Mouse (Mus musculus) cerebellum, postnatal 14 days (tissue): ENCODE data around the gene Tsga10.
A peak's percentile ranks its signal among the peaks of the same experiment; 100 is the strongest.

ENCODE experiments used
- DNase-seq, 2 experiments: peaks; one replicate each; pipeline ENCODE4 v3.0.0; 2021; ENCODE audit warnings: mixed read lengths in 2 of 2

Gene Tsga10

GRCm38 (mm10) chr1:37866286-37866685 lies at the start of gene Tsga10:
Gene Tsga10, minus strand, starts transcription at chr1:37866429.
- DNase-seq = no peak

- DNase-seq = no peak
Observed at GRCm38 (mm10) chr1:37912751-37913150, 46.5 kb upstream of the Tsga10 start.

- peak; percentile 22 to 48 for DNase-seq
Observed at GRCm38 (mm10) chr1:37903178-37903577, 36.9 kb upstream of the Tsga10 start.

GRCm38 (mm10) chr1:37900288-37900687 lies 34.1 kb upstream of the Tsga10 start:
- DNase-seq = no peak

GRCm38 (mm10) chr1:37899816-37900215 lies 33.6 kb upstream of the Tsga10 start:
- DNase-seq = no peak

GRCm38 (mm10) chr1:37894606-37895005 lies 28.4 kb upstream of the Tsga10 start:
- DNase-seq = no peak

GRCm38 (mm10) chr1:37891400-37891799 lies 25.2 kb upstream of the Tsga10 start:
- DNase-seq = no peak

- peak; percentile 94 to 95 for DNase-seq
Observed at GRCm38 (mm10) chr1:37890025-37890652, 23.9 kb upstream of the Tsga10 start, which contains the start of the genes Mitd1 and Mrpl30. Gene Mitd1, minus strand, starts transcription at chr1:37890411. Gene Mrpl30, plus strand, starts transcription at chr1:37890477.

GRCm38 (mm10) chr1:37889206-37889605 lies 23.0 kb upstream of the Tsga10 start:
- DNase-seq = no peak

GRCm38 (mm10) chr1:37884451-37884850 lies 18.2 kb upstream of the Tsga10 start:
- no peak for DNase-seq

GRCm38 (mm10) chr1:37883411-37883810 lies 17.2 kb upstream of the Tsga10 start:
- DNase-seq = no peak

GRCm38 (mm10) chr1:37877736-37878460 lies 11.7 kb upstream of the Tsga10 start:
- no peak for DNase-seq

- no peak for DNase-seq
Observed at GRCm38 (mm10) chr1:37873157-37873556, 6.9 kb upstream of the Tsga10 start.

GRCm38 (mm10) chr1:37872131-37873067 lies 6.2 kb upstream of the Tsga10 start:
- peak; percentile 84 to 87 for DNase-seq

- peak in 1 of 2 experiments; percentile 42 for DNase-seq
Observed at GRCm38 (mm10) chr1:37871704-37872103, 5.5 kb upstream of the Tsga10 start, which contains the start of gene Lipt1. Gene Lipt1, plus strand, starts transcription at chr1:37871738.

GRCm38 (mm10) chr1:37869362-37869761 lies 3.1 kb upstream of the Tsga10 start:
- no peak for DNase-seq

- DNase-seq = no peak
Observed at GRCm38 (mm10) chr1:37868640-37869039, 2.4 kb upstream of the Tsga10 start.

GRCm38 (mm10) chr1:37867684-37868322 lies 1.6 kb upstream of the Tsga10 start:
- no peak for DNase-seq

- peak; percentile 57 to 75 for DNase-seq
Observed at GRCm38 (mm10) chr1:37867056-37867455, 827 bp upstream of the Tsga10 start.

- DNase-seq = peak; percentile 37 to 38
Observed at GRCm38 (mm10) chr1:37865401-37866215, 621 bp downstream of the Tsga10 start.
